Mouse (Mus musculus): ENCODE measurements around the gene Pde4b. TPM values are rescaled to one million over a fixed set of nuclear protein-coding genes. Genes with fewer than 3 reads are reported as not detected.

Gene Pde4b
- polyA plus RNA-seq, 1 experiment: 19.0 TPM

- no peak overlapping the region for H3K27ac ChIP-seq (ENCODE audit: insufficient read depth, low read length)
- TF ChIP-seq POLR2A (IDR thresholded peaks at IDR 0.05; ENCODE audit: low read depth, low read length): no peak
- TF ChIP-seq CTCF (IDR thresholded peaks at IDR 0.05; ENCODE audit: borderline replicate concordance, insufficient read depth, low read length): no peak
- peaks cover 3% of the 10 kb centered on the region; the same call in 1 of the 2 replicates for H3K4me1 ChIP-seq (ENCODE audit: control insufficient read depth, insufficient read depth, low read length)
Measured at GRCm38 (mm10) chr4:102535886-102536285, 448.5 kb downstream of the Pde4b start.

DNA sequence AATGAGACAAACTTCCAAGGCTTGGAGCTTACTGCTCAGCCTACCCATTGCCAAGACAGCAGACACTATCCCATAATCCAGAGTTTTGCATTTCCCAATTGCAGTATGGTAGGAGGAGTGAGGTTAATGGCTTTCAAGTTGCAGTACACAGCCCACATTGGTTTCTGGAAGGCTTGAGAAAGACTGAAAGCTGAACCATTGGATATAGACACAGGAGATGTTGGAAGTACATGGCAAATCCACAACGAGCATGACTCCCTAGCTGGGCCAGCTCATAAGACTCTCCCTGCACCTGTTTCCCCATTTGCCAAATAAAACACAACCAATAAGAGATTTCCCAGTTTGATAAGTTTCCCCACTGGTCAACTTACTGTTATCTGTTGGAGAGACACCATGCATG is 450.9 kb downstream of the Pde4b start:
- H3K27ac ChIP-seq (ENCODE audit: insufficient read depth, low read length): no peak overlapping the region
- peaks cover 3% of the 10 kb centered on the region; the same call in 1 of the 2 replicates for H3K4me1 ChIP-seq (ENCODE audit: control insufficient read depth, insufficient read depth, low read length)
- TF ChIP-seq CTCF (IDR thresholded peaks at IDR 0.05; ENCODE audit: borderline replicate concordance, insufficient read depth, low read length): no peak
- no peak for TF ChIP-seq POLR2A (IDR thresholded peaks at IDR 0.05; ENCODE audit: low read depth, low read length)
- no peak overlapping the region for H3K4me3 ChIP-seq (ENCODE audit: insufficient read depth, low read length)

More at GRCm38 (mm10) chr4:102535886-102536285, 448.5 kb downstream of the Pde4b start:
- no peak overlapping the region for H3K4me3 ChIP-seq (ENCODE audit: insufficient read depth, low read length)

DNA sequence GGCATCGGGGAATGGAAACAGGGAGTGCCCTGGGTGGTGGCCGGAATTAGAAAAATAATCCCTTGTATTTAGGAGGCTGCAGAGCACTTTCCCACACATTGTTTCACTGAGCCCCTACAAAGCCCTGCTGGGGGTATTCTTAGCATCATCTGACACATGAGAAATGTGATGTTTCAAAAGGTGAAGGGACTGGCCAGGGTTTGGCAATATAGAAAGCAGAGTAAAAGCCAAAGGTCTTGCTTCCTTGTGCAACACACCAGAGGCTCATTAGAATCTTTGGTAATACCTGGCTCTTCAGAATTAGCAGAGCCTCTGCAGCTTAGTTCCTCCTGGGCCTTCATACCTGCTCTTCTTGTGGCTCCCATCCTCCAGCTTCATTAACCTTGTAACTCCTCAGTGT is 451.4 kb downstream of the Pde4b start:
- no peak for TF ChIP-seq POLR2A (IDR thresholded peaks at IDR 0.05; ENCODE audit: low read depth, low read length)
- TF ChIP-seq CTCF (IDR thresholded peaks at IDR 0.05; ENCODE audit: borderline replicate concordance, insufficient read depth, low read length): no peak
- Histone ChIP-seq H3K4me3 (ENCODE audit: insufficient read depth, low read length) (no peak overlapping the region), H3K4me1 (ENCODE audit: control insufficient read depth, insufficient read depth, low read length) (peaks cover 3% of the 10 kb centered on the region; the same call in 1 of the 2 replicates), H3K27ac (ENCODE audit: insufficient read depth, low read length) (no peak overlapping the region)

DNA sequence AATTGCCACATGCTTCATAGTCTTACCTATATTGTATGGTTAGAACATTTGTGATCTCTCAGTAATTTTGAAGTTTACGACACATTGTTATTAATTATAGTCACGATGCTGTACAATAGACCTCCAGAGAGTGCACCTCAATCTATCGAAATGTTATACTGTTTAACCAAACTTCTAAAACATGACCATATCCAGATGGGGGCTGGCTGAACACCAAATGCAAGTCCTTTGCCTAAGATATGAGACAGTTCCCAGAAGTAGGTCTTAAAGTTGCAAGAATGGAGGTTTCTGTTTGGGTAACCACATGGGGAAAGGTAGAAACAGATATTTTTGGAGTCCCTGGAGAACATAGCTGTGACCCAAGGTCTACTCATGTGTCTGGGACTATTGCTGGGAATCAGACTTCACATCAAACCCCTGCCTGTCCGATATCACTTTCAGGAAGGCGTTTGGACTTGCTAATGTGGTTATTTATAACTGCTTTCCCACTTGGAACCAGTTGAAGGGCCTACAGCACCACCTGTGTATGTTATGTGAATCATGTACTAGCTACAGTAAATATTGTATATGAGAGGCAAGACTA is 452.3 kb downstream of the Pde4b start:
- Histone ChIP-seq H3K4me3 (ENCODE audit: insufficient read depth, low read length) (no peak overlapping the region), H3K27ac (ENCODE audit: insufficient read depth, low read length) (no peak overlapping the region), H3K4me1 (ENCODE audit: control insufficient read depth, insufficient read depth, low read length) (no peaks in the 10 kb centered on the region)
- no peak for TF ChIP-seq POLR2A (IDR thresholded peaks at IDR 0.05; ENCODE audit: low read depth, low read length)
- TF ChIP-seq CTCF (IDR thresholded peaks at IDR 0.05; ENCODE audit: borderline replicate concordance, insufficient read depth, low read length): no peak

DNA sequence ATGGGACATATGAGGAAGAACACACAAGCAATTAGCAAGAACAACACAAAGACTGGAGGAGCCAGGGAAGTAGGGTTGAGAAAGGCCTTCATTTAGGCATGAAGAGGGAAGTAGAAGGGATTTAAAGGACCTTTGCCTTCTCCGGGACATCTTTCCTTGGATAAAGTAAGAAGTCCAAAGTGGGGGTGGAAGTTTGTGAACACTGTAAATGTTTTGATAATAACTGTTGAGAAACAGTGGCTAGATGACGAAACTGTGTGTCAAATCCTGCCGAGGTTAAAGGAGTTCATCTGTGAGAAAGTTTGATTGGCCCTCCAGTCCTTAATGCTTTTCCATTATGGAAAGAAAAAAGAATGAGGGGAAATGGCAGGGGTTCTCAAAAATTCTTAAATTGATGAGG is 455.6 kb downstream of the Pde4b start:
- peaks cover 5% of the 10 kb centered on the region; the same call in 1 of the 2 replicates for H3K4me1 ChIP-seq (ENCODE audit: control insufficient read depth, insufficient read depth, low read length)
- TF ChIP-seq POLR2A (IDR thresholded peaks at IDR 0.05; ENCODE audit: low read depth, low read length): no peak
- TF ChIP-seq CTCF (IDR thresholded peaks at IDR 0.05; ENCODE audit: borderline replicate concordance, insufficient read depth, low read length): no peak
- no peak overlapping the region for H3K27ac ChIP-seq (ENCODE audit: insufficient read depth, low read length)
- H3K4me3 ChIP-seq (ENCODE audit: insufficient read depth, low read length): no peak overlapping the region

DNA sequence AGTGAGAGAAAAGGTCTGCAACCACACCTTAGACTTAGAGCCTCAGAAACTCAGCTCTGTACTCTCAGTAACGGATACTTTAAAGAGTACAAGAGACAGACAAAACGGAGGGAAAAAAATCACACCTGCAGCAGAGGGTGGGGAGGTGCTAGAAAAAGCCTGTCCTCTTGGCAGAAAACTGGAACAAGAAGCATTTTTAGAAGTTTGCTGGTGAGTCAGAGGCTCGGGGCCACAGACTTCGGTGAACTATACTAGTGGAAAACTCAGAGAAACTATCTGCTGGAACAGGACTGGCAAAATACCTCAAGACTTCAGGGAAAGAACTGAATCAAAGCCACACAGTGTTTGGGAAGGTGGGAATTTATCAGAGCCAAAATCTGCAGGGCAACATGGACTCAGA is 457.9 kb downstream of the Pde4b start:
- H3K27ac ChIP-seq (ENCODE audit: insufficient read depth, low read length): no peak overlapping the region
- TF ChIP-seq CTCF (IDR thresholded peaks at IDR 0.05; ENCODE audit: borderline replicate concordance, insufficient read depth, low read length) (no peak), POLR2A (IDR thresholded peaks at IDR 0.05; ENCODE audit: low read depth, low read length) (no peak)
- no peak overlapping the region for H3K4me3 ChIP-seq (ENCODE audit: insufficient read depth, low read length)
- peaks cover 5% of the 10 kb centered on the region; the same call in 1 of the 2 replicates for H3K4me1 ChIP-seq (ENCODE audit: control insufficient read depth, insufficient read depth, low read length)

DNA sequence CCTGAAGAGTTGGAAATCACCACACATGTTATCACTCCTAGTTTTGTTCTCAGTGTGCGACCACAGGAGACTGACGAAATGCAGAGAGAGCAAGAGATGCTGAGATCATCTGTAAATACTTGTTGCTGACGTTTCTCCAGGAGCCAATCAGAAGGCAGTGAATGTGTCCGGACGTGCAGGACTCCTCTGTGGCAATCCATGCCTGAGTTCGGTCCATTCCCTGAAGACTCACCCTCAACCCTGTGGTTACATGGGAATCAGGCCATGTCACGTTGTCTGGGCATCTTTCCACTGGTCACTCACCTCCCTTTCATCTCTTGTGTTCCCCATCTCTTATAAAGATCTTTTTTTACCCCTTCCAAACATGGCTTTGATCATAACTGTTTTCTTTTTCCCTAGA is 468.2 kb downstream of the Pde4b start:
- Histone ChIP-seq H3K4me1 (ENCODE audit: control insufficient read depth, insufficient read depth, low read length) (peaks cover 8% of the 10 kb centered on the region; the same call in 1 of the 2 replicates), H3K27ac (ENCODE audit: insufficient read depth, low read length) (no peak overlapping the region), H3K4me3 (ENCODE audit: insufficient read depth, low read length) (no peak overlapping the region)
- TF ChIP-seq CTCF (IDR thresholded peaks at IDR 0.05; ENCODE audit: borderline replicate concordance, insufficient read depth, low read length): no peak
- no peak for TF ChIP-seq POLR2A (IDR thresholded peaks at IDR 0.05; ENCODE audit: low read depth, low read length)

- Histone ChIP-seq H3K4me1 (ENCODE audit: control insufficient read depth, insufficient read depth, low read length) (peaks cover 8% of the 10 kb centered on the region; the same call in 1 of the 2 replicates), H3K4me3 (ENCODE audit: insufficient read depth, low read length) (no peak overlapping the region), H3K27ac (ENCODE audit: insufficient read depth, low read length) (peak overlapping the region; percentile 23)
- no peak for TF ChIP-seq POLR2A (IDR thresholded peaks at IDR 0.05; ENCODE audit: low read depth, low read length)
- TF ChIP-seq CTCF (IDR thresholded peaks at IDR 0.05; ENCODE audit: borderline replicate concordance, insufficient read depth, low read length): no peak
Measured at GRCm38 (mm10) chr4:102557006-102557405, 469.7 kb downstream of the Pde4b start.

DNA sequence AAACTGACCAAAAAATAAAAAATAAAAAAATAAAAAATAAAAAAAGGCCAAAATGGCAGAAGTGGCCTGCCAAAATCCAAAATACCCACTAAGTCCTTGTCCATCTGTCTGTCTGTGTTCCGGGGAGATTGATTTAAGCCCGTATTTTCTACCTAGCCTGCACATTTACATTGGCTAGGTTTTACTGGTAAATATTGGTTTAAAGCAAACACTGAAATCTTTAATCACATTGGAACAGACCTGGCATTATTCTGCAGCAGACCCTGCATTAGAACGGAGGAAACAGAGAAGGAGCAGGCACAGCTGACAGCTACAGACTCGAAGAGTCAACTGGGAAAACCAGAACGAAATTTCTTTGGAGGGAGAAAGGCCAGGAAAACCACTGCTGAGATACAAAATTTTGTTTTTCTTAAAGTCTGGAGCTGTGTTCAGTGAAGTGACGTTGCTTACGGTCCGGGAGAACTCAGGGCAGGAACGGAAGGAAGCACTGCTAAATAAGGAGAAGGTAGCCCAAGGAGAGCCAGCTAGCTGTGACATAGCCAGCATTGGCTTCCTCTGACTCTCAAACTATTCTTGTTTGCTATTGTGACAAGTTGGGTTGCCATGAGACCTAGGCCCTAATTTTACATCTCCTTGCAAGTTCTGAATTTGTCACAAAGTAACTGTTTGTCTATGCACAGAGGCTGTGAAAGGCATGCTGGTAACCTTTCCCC is 470.3 kb downstream of the Pde4b start:
- H3K27ac ChIP-seq (ENCODE audit: insufficient read depth, low read length): peak overlapping the region; percentile 41; the same call in 1 of the 2 replicates
- peaks cover 8% of the 10 kb centered on the region; the same call in 1 of the 2 replicates for H3K4me1 ChIP-seq (ENCODE audit: control insufficient read depth, insufficient read depth, low read length)
- TF ChIP-seq POLR2A (IDR thresholded peaks at IDR 0.05; ENCODE audit: low read depth, low read length) (no peak), CTCF (IDR thresholded peaks at IDR 0.05; ENCODE audit: borderline replicate concordance, insufficient read depth, low read length) (no peak)
- no peak overlapping the region for H3K4me3 ChIP-seq (ENCODE audit: insufficient read depth, low read length)

GRCm38 (mm10) chr4:102558328-102558727 is 471.0 kb downstream of the Pde4b start:
- peaks cover 8% of the 10 kb centered on the region; the same call in 1 of the 2 replicates for H3K4me1 ChIP-seq (ENCODE audit: control insufficient read depth, insufficient read depth, low read length)
- no peak overlapping the region for H3K4me3 ChIP-seq (ENCODE audit: insufficient read depth, low read length)
- H3K27ac ChIP-seq (ENCODE audit: insufficient read depth, low read length): no peak overlapping the region
- TF ChIP-seq CTCF (IDR thresholded peaks at IDR 0.05; ENCODE audit: borderline replicate concordance, insufficient read depth, low read length): no peak
- TF ChIP-seq POLR2A (IDR thresholded peaks at IDR 0.05; ENCODE audit: low read depth, low read length): no peak
